Mouse (Mus musculus) limb, embryonic 11.5 days (tissue): ENCODE measurements around the gene Stk39. TPM values are rescaled to one million over a fixed set of nuclear protein-coding genes. Genes with fewer than 3 reads are reported as not detected.

ENCODE experiments used
- ATAC-seq: fragments of 200-750 bp; cut with Nextera tagmentation; 2 replicates; pipeline ENCODE4 v1.8.0; 2017; ENCODE audit warnings: low read depth; ENCODE audit not compliant: insufficient number of reproducible peaks, low FRiP score, low TSS enrichment
- DNase-seq: peaks from one replicate; pipeline ENCODE4 v3.0.0-alpha.2; 2015; ENCODE audit warnings: low spot score
- H3K27ac ChIP-seq: fragments of 300-500 bp; sonication (generic); replicated peaks from 2 replicates; pipeline ENCODE4 v1.5.1; 2014; ENCODE audit warnings: low read depth, mild to moderate bottlenecking, low read length
- H3K27me3 ChIP-seq: fragments of 300-500 bp; sonication (generic); 2 replicates; pipeline ENCODE4 v1.6.1; 2014; ENCODE audit warnings: mild to moderate bottlenecking, low read length, mixed read lengths; ENCODE audit not compliant: control insufficient read depth, insufficient read depth
- H3K36me3 ChIP-seq: fragments of 300-500 bp; sonication (generic); 2 replicates; pipeline ENCODE4 v1.6.1; 2014; ENCODE audit warnings: mild to moderate bottlenecking, low read length, moderate library complexity, mixed read lengths; ENCODE audit not compliant: control insufficient read depth, insufficient read depth
- H3K4me1 ChIP-seq: fragments of 300-500 bp; sonication (generic); 2 replicates; pipeline ENCODE4 v1.6.1; 2014; ENCODE audit warnings: low read length, mixed read lengths; ENCODE audit not compliant: control insufficient read depth, insufficient read depth
- H3K4me2 ChIP-seq: fragments of 300-500 bp; sonication (generic); 2 replicates; pipeline ENCODE4 v1.6.1; 2014; ENCODE audit warnings: low read depth, mild to moderate bottlenecking, moderate library complexity; ENCODE audit not compliant: severe bottlenecking
- H3K4me3 ChIP-seq: fragments of 300-500 bp; sonication (generic); 2 replicates; pipeline ENCODE4 v1.5.1; 2014; ENCODE audit warnings: low read depth, low read length
- H3K9ac ChIP-seq: fragments of 300-500 bp; sonication (generic); 2 replicates; pipeline ENCODE4 v1.6.1; 2014; ENCODE audit warnings: mild to moderate bottlenecking, low read length
- H3K9me3 ChIP-seq: fragments of 300-500 bp; sonication (generic); 2 replicates; pipeline ENCODE4 v1.6.1; 2016; ENCODE audit warnings: low read length; ENCODE audit not compliant: control insufficient read depth
- WGBS: fragments of 180-500 bp; shearing (Covaris S2); extraction: QIAGEN DNeasy Blood & Tissue Kit; methylation state at CpG from one replicate; pipeline ENCODE4 v1.1.7; 2014; 5-methylcytosine and 5-hydroxymethylcytosine counted together
- polyA plus RNA-seq: library from polyadenylated mRNA; unstranded; fragments of >200 nt; fragmentation: Nextera tagmentation; extraction: Ambion mirVana; gene quantifications from 2 replicates; pipeline ENCODE4 v1.2.1, GENCODE M21; 2014

The Stk39 gene
- polyA plus RNA-seq, 1 experiment from 2014 or later, result 22.3 TPM

DNA sequence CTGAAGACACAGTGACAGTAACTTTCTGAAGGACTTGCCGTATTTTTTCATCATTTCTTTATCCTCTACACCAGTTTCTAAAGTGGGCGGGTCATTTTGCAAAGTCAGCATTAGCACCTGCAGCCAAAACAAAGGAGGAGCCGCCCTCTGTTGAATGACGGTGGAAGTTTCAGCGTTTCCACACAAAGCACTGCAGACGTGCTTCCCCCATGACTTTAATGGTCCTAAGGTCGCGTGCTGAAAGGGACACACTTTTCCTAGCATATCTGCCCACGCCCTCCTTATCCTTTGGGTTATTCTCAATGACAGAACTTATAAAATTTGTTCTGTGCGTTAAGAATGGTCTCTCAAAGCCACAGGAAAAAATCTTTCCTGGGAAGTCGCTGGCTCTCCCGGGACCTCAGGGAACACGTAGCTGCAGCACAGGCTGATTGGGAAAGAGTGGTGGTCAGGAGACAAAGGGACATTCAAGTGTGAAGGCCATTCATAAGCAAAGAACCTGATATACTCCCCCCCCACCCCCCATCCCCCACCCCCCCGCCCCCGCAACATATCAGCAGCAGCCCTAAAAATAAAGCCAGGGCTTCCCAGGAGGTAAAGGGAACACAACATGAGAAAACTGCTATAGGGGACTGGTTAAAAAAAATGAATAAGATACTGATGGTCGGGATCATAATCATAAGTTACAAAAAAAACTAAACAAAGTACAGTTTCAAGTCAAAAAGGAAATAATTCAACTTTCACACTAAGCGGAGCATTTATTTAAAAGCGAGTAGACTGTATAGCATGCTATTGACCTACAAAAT, 105.8 kb downstream of the Stk39 start:
- Histone ChIP-seq H3K4me2 (peak overlapping the region; percentile 26; the same call in 1 of the 2 replicates), H3K36me3 (no peaks in the 10 kb centered on the region), H3K9me3 (no peaks in the 10 kb centered on the region), H3K27ac (no peak overlapping the region), H3K4me1 (peaks cover 5% of the 10 kb centered on the region; the same call in 1 of the 2 replicates), H3K27me3 (no peaks in the 10 kb centered on the region), H3K4me3 (no peak overlapping the region), H3K9ac (0 out of 2 replicates have a peak overlapping the region, but pooled peaks have one; percentile 32)
- WGBS, result 16% methylated on average over 18 of the region's 18 CpGs
- ATAC-seq (no peak), DNase-seq (peak; percentile 51)

GRCm38 (mm10) chr2:68365504-68365903, 106.6 kb downstream of the Stk39 start:
- H3K4me1 ChIP-seq, result peaks cover 5% of the 10 kb centered on the region; the same call in 1 of the 2 replicates
- no peak overlapping the region for H3K4me3 ChIP-seq
- DNase-seq (no peak), ATAC-seq (no peak)
- no peaks in the 10 kb centered on the region for H3K27me3 ChIP-seq
- no peak overlapping the region for H3K4me2 ChIP-seq
- H3K27ac ChIP-seq, result no peak overlapping the region
- no peaks in the 10 kb centered on the region for H3K9me3 ChIP-seq
- no peaks in the 10 kb centered on the region for H3K36me3 ChIP-seq
- H3K9ac ChIP-seq, result no peak overlapping the region
- 38% methylated on average over 7 of the region's 7 CpGs for WGBS

GRCm38 (mm10) chr2:68364181-68364900, 107.7 kb downstream of the Stk39 start:
- Histone ChIP-seq H3K4me1 (peaks cover 5% of the 10 kb centered on the region; the same call in 1 of the 2 replicates), H3K27ac (no peak overlapping the region), H3K4me3 (no peak overlapping the region), H3K36me3 (no peaks in the 10 kb centered on the region), H3K9ac (no peak overlapping the region), H3K27me3 (no peaks in the 10 kb centered on the region), H3K9me3 (no peaks in the 10 kb centered on the region), H3K4me2 (no peak overlapping the region)
- DNase-seq, result peak; percentile 64
- 30% methylated on average over 12 of the region's 12 CpGs for WGBS
- 0 out of 2 replicates have a peak, but pooled peaks have one; percentile 46 for ATAC-seq

GRCm38 (mm10) chr2:68363159-68363558, 108.9 kb downstream of the Stk39 start:
- H3K36me3 ChIP-seq, result no peaks in the 10 kb centered on the region
- H3K4me3 ChIP-seq, result no peak overlapping the region
- H3K9me3 ChIP-seq, result no peaks in the 10 kb centered on the region
- peaks cover 5% of the 10 kb centered on the region; the same call in 1 of the 2 replicates for H3K4me1 ChIP-seq
- no peaks in the 10 kb centered on the region for H3K27me3 ChIP-seq
- no peak overlapping the region for H3K27ac ChIP-seq
- H3K4me2 ChIP-seq, result no peak overlapping the region
- DNase-seq (no peak), ATAC-seq (no peak)
- 79% methylated on average over 4 of the region's 4 CpGs for WGBS
- no peak overlapping the region for H3K9ac ChIP-seq

- DNase-seq, result no peak
- WGBS, result 34% methylated on average over 5 of the region's 5 CpGs
- H3K4me1 ChIP-seq, result peaks cover 5% of the 10 kb centered on the region; the same call in 1 of the 2 replicates
- no peak overlapping the region for H3K4me2 ChIP-seq
- no peak overlapping the region for H3K4me3 ChIP-seq
- H3K36me3 ChIP-seq, result no peaks in the 10 kb centered on the region
- H3K27me3 ChIP-seq, result no peaks in the 10 kb centered on the region
- no peak overlapping the region for H3K9ac ChIP-seq
- ATAC-seq, result no peak
- no peaks in the 10 kb centered on the region for H3K9me3 ChIP-seq
- no peak overlapping the region for H3K27ac ChIP-seq
These were observed 110.4 kb downstream of the Stk39 start for GRCm38 (mm10) chr2:68361701-68362100.

- no peak overlapping the region for H3K9ac ChIP-seq
- WGBS, result 15% methylated on average over 6 of the region's 6 CpGs
- H3K4me2 ChIP-seq, result no peak overlapping the region
- ATAC-seq, result no peak
- 0 out of 2 replicates have a peak, but pooled peaks cover 2% of the 10 kb centered on the region for H3K4me1 ChIP-seq
- peak; percentile 78 for DNase-seq
- no peak overlapping the region for H3K4me3 ChIP-seq
- no peaks in the 10 kb centered on the region for H3K27me3 ChIP-seq
- H3K27ac ChIP-seq, result no peak overlapping the region
- no peaks in the 10 kb centered on the region for H3K36me3 ChIP-seq
- no peaks in the 10 kb centered on the region for H3K9me3 ChIP-seq
These were observed 121.4 kb downstream of the Stk39 start for GRCm38 (mm10) chr2:68350621-68351020.

DNA sequence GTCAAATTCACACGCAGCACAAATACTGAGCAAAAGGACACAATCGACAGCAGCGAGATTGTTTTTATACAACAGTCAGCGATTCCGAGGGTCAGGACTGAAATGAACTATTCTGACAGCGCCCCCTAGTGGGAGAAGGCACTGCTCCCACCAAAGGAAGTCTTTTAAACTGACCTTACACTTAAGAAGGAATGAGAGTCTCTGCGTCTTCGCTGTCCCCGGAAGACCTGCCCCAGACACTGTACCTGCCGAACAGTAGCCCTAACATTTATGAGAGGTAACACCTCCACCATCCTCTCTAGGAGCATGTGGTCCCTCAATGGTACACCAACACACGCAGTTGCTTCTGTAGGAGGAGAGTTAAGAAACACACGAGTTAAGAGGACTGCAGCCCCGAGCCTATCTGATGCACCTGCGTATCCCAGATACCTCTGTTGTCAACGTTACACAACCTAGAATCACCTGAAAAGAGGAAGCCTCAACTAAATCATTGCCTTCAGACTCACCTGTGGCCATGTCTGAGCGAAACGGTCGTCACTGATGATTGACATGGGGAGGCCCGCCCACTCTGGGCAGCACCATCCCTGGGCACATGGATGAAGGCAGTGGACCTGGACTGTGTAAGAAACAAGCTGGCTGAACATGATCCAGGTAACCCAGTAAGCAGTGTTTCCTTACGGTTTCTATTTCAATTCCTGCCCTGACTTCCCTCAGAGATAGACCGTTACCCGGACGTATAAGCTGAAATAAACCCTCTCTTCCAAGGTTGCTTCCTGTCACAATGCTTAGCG, 122.3 kb downstream of the Stk39 start:
- Histone ChIP-seq H3K27ac (no peak overlapping the region), H3K4me3 (no peak overlapping the region), H3K36me3 (no peaks in the 10 kb centered on the region), H3K4me1 (0 out of 2 replicates have a peak, but pooled peaks cover 2% of the 10 kb centered on the region), H3K27me3 (no peaks in the 10 kb centered on the region), H3K9me3 (no peaks in the 10 kb centered on the region), H3K9ac (no peak overlapping the region), H3K4me2 (no peak overlapping the region)
- WGBS, result 63% methylated on average over 24 of the region's 24 CpGs
- ATAC-seq (no peak), DNase-seq (peak; percentile 89)

GRCm38 (mm10) chr2:68348966-68349365, 123.1 kb downstream of the Stk39 start:
- Histone ChIP-seq H3K9me3 (no peaks in the 10 kb centered on the region), H3K27ac (no peak overlapping the region), H3K4me3 (no peak overlapping the region), H3K4me1 (0 out of 2 replicates have a peak, but pooled peaks cover 2% of the 10 kb centered on the region), H3K4me2 (no peak overlapping the region), H3K27me3 (no peaks in the 10 kb centered on the region), H3K9ac (no peak overlapping the region), H3K36me3 (no peaks in the 10 kb centered on the region)
- ATAC-seq (no peak), DNase-seq (no peak)
- 90% methylated on average over 12 of the region's 12 CpGs for WGBS
